Mouse (Mus musculus): ENCODE data around the gene Sirt5. TPM values are rescaled to one million over a fixed set of nuclear protein-coding genes. Genes with fewer than 3 reads are reported as not detected.

Sirt5 gene
- polyA plus RNA-seq (2015; fragmentation: Nextera tagmentation; extraction: Ambion mirVana), result 40.8 and 41.7 TPM in 2 replicates

DNA sequence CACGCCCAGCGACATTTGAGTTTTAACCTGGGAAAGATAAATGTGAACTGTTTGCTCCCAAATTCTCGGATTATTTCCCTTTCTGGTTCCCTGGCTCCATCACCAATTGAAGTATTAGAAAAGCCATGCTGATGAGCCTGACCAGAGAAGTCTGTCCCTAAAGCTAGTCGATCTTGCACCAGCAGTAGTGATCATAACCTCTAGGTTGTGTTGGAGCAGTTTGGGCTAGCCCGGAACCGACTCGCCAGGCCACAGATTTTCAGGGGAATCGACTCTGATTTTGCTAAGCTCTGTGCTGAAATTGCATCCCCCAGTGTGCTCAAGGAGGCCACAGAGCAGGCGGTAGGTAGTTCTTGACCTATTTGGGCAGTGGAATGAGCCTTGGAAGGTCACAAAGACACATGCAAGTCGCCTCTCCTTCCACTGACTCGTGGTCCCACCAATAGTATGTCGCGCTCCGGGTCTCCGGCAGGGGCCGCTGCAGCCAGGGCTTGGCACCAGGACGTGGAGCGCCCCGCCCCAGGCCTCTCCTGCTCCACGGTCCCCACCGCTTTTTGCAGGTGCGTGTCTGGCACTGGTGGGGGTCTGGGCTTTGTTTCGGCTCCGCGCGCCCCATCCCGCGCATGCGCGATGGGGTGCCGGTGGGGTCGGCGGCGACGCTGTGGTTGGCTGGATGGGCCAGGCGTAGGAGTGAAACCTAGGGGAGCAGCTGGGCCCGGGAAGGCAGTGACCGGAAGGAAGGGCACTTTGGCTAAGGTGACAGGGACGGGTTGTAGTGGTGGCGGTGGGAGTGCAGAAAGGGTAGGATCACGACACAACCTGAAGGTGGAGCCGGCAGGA lies at the start of gene Sirt5:
TSS of gene Sirt5 (plus strand) at position 512 of the 840 bp plus-strand sequence.
- 15% methylated on average over 42 of the region's 42 CpGs for WGBS
- Histone ChIP-seq H3K27ac (peak within 1 kb of the TSS; percentile 75), H3K9ac (replicated peaks) (peak within 1 kb of the TSS; percentile 79), H3K4me3 (replicated peaks) (peak within 1 kb of the TSS; percentile 58), H3K36me3 (no peaks in the 10 kb centered on the region), H3K9me3 (no peaks in the 10 kb centered on the region), H3K4me2 (replicated peaks) (peak within 1 kb of the TSS; percentile 76), H3K27me3 (no peaks in the 10 kb centered on the region), H3K4me1 (replicated peaks) (peaks cover 11% of the 10 kb centered on the region)
- ATAC-seq, result peak; percentile 97

GRCm38 (mm10) chr13:43317411-43317810 lies 47.9 kb upstream of the Sirt5 start:
- H3K4me1 ChIP-seq (replicated peaks), result no peaks in the 10 kb centered on the region
- H3K9ac ChIP-seq (replicated peaks), result no peak overlapping the region
- H3K9me3 ChIP-seq, result no peaks in the 10 kb centered on the region
- no peak overlapping the region for H3K27ac ChIP-seq
- WGBS, result 86% methylated on average over 5 of the region's 5 CpGs
- no peak overlapping the region for H3K4me2 ChIP-seq (replicated peaks)
- H3K27me3 ChIP-seq, result no peaks in the 10 kb centered on the region
- ATAC-seq, result no peak
- H3K4me3 ChIP-seq (replicated peaks), result no peak overlapping the region
- no peaks in the 10 kb centered on the region for H3K36me3 ChIP-seq

GRCm38 (mm10) chr13:43319396-43319795 lies 45.9 kb upstream of the Sirt5 start:
- no peak overlapping the region for H3K4me2 ChIP-seq (replicated peaks)
- no peaks in the 10 kb centered on the region for H3K27me3 ChIP-seq
- H3K4me1 ChIP-seq (replicated peaks), result no peaks in the 10 kb centered on the region
- H3K27ac ChIP-seq, result no peak overlapping the region
- ATAC-seq, result no peak
- WGBS, result 86% methylated on average over 3 of the region's 3 CpGs
- no peaks in the 10 kb centered on the region for H3K9me3 ChIP-seq
- H3K36me3 ChIP-seq, result no peaks in the 10 kb centered on the region
- H3K9ac ChIP-seq (replicated peaks), result no peak overlapping the region
- H3K4me3 ChIP-seq (replicated peaks), result no peak overlapping the region

GRCm38 (mm10) chr13:43321492-43321891 lies 43.8 kb upstream of the Sirt5 start:
- WGBS, result 70% methylated on average over 2 of the region's 2 CpGs

GRCm38 (mm10) chr13:43325427-43325826 lies 39.9 kb upstream of the Sirt5 start:
- H3K27ac ChIP-seq, result no peak overlapping the region
- H3K9ac ChIP-seq (replicated peaks), result no peak overlapping the region
- 81% methylated on average over 1 of the region's 1 CpGs for WGBS
- no peak for ATAC-seq
- H3K27me3 ChIP-seq, result no peaks in the 10 kb centered on the region
- H3K9me3 ChIP-seq, result no peaks in the 10 kb centered on the region
- H3K4me1 ChIP-seq (replicated peaks), result no peaks in the 10 kb centered on the region
- no peak overlapping the region for H3K4me3 ChIP-seq (replicated peaks)
- H3K4me2 ChIP-seq (replicated peaks), result no peak overlapping the region
- no peaks in the 10 kb centered on the region for H3K36me3 ChIP-seq

More at GRCm38 (mm10) chr13:43321492-43321891, 43.8 kb upstream of the Sirt5 start:
- Histone ChIP-seq H3K27ac (no peak overlapping the region), H3K4me3 (replicated peaks) (no peak overlapping the region), H3K4me1 (replicated peaks) (no peaks in the 10 kb centered on the region), H3K9ac (replicated peaks) (no peak overlapping the region), H3K27me3 (no peaks in the 10 kb centered on the region), H3K4me2 (replicated peaks) (no peak overlapping the region), H3K9me3 (no peaks in the 10 kb centered on the region), H3K36me3 (no peaks in the 10 kb centered on the region)
- ATAC-seq, result no peak

DNA sequence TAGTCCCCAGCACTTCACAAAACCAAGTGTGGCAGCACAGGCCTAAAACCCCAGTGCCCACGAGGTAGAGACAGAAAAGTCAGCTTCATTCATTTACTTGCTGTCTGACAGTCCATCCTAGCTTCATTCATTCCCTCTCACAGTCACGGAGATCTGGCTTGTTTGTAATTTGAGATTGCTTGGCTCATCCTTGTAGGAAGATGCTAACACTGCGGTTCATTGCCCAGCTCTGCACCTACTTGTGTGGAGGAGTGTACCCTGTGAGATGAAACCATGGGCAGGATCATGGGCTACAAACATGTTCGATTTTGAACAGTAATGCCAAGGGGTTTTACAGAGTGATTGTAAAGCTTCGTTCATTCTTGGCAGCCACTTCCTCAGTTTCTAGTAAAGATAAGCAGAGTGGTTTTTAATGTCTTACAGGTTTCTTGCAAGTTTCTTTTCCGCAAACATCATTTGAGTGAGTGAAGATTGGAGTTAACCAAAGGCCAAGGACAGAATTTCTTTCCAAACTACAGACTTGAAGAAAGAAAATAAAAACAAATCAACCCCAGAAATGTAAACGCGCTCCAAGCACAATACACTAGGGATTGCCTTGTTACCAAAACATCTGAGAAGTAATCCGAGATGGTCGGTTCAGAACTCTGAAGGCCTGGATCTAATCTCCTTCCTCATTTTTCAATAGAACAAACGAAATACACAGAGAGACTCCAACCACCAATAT lies 33.4 kb upstream of the Sirt5 start:
- H3K4me2 ChIP-seq (replicated peaks), result no peak overlapping the region
- 73% methylated on average over 11 of the region's 11 CpGs for WGBS

DNA sequence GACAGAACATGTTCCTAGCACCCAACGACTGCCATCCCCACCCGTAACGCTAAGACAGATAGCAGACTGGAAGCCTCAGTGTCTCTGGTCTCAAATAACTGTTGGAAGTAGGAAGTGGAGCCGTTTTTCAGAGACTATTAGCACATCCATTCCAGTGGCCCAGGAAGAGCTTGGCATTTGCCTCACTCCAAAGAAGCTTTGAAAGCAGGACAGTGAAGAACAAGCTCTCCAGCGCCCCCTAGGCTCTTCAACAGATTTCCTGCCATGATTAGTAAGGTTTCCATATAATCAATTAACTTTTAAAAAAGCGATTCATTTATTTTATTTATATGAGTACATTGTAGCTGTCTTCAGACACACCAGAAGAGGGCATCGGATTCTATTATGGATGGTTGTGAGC lies 32.7 kb upstream of the Sirt5 start:
- H3K4me3 ChIP-seq (replicated peaks), result no peak overlapping the region
- WGBS, result 50% methylated on average over 7 of the region's 7 CpGs

More for the DNA sequence above, 33.4 kb upstream of the Sirt5 start:
- Histone ChIP-seq H3K4me3 (replicated peaks) (no peak overlapping the region), H3K27ac (no peak overlapping the region), H3K27me3 (no peaks in the 10 kb centered on the region), H3K9ac (replicated peaks) (no peak overlapping the region), H3K36me3 (no peaks in the 10 kb centered on the region), H3K9me3 (no peaks in the 10 kb centered on the region), H3K4me1 (replicated peaks) (no peaks in the 10 kb centered on the region)
- no peak for ATAC-seq

DNA sequence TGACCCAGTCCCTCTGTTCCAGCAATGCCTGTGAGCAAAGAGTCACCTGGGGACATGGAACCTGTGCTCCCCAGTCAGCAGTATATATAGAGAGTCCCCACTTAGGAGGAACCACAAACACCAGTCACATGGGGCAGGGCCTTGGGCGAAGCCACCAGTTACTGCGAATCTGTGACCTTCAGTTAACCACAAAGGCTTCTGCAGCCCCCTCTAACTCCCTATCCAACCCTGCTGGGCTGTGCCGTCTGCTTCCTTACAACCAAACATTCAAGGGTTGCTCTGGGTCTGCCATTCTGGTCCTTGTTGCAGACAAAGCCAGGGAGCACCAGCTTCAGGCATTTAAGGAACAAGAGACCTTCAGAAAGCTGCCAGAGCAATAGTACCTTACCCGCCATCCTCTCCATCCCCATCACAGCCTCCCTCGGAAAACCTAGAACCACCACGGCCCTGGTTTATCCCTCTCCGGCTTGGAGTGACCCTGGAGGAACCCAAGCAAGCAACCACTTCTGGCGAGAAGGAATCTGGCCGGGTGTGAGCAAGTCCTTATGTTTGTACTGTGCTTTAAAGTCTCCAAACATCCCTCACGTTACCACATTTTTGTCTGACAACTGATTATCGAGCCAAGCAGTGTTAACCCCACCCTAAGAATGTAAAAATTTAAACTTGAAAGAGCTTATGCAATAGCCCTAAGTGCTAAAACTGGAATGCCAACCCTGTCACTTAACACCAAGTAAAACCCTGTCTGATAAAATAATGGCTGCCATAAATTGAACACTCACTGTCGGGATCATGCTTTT lies 28.7 kb upstream of the Sirt5 start:
- no peaks in the 10 kb centered on the region for H3K9me3 ChIP-seq
- no peaks in the 10 kb centered on the region for H3K27me3 ChIP-seq
- H3K9ac ChIP-seq (replicated peaks), result no peak overlapping the region
- H3K4me3 ChIP-seq (replicated peaks), result no peak overlapping the region
- no peak overlapping the region for H3K27ac ChIP-seq
- no peaks in the 10 kb centered on the region for H3K36me3 ChIP-seq
- no peaks in the 10 kb centered on the region for H3K4me1 ChIP-seq (replicated peaks)
- 86% methylated on average over 12 of the region's 12 CpGs for WGBS
- H3K4me2 ChIP-seq (replicated peaks), result no peak overlapping the region
- ATAC-seq, result no peak

More for the DNA sequence above, 32.7 kb upstream of the Sirt5 start:
- ATAC-seq, result no peak
- no peaks in the 10 kb centered on the region for H3K9me3 ChIP-seq
- H3K9ac ChIP-seq (replicated peaks), result no peak overlapping the region
- no peaks in the 10 kb centered on the region for H3K4me1 ChIP-seq (replicated peaks)
- no peak overlapping the region for H3K27ac ChIP-seq
- no peaks in the 10 kb centered on the region for H3K27me3 ChIP-seq
- no peaks in the 10 kb centered on the region for H3K36me3 ChIP-seq
- H3K4me2 ChIP-seq (replicated peaks), result no peak overlapping the region

- Histone ChIP-seq H3K27me3 (no peaks in the 10 kb centered on the region), H3K4me2 (replicated peaks) (no peak overlapping the region), H3K4me3 (replicated peaks) (no peak overlapping the region), H3K9ac (replicated peaks) (no peak overlapping the region), H3K9me3 (no peaks in the 10 kb centered on the region), H3K36me3 (no peaks in the 10 kb centered on the region), H3K27ac (no peak overlapping the region), H3K4me1 (replicated peaks) (no peaks in the 10 kb centered on the region)
- 91% methylated on average over 8 of the region's 8 CpGs for WGBS
- ATAC-seq, result no peak
Measured at GRCm38 (mm10) chr13:43338001-43338400, 27.3 kb upstream of the Sirt5 start.

GRCm38 (mm10) chr13:43338632-43339031 lies 26.7 kb upstream of the Sirt5 start:
- Histone ChIP-seq H3K4me1 (replicated peaks) (no peaks in the 10 kb centered on the region), H3K4me3 (replicated peaks) (no peak overlapping the region), H3K27ac (0 out of 2 replicates have a peak overlapping the region, but pooled peaks have one; percentile 0), H3K27me3 (no peaks in the 10 kb centered on the region), H3K9me3 (no peaks in the 10 kb centered on the region), H3K4me2 (replicated peaks) (no peak overlapping the region), H3K9ac (replicated peaks) (no peak overlapping the region), H3K36me3 (no peaks in the 10 kb centered on the region)
- ATAC-seq, result no peak
- 62% methylated on average over 4 of the region's 4 CpGs for WGBS

GRCm38 (mm10) chr13:43346825-43347224 lies 18.5 kb upstream of the Sirt5 start:
- Histone ChIP-seq H3K9me3 (no peaks in the 10 kb centered on the region), H3K4me3 (replicated peaks) (no peak overlapping the region), H3K27me3 (no peaks in the 10 kb centered on the region), H3K36me3 (no peaks in the 10 kb centered on the region), H3K4me1 (replicated peaks) (no peaks in the 10 kb centered on the region), H3K9ac (replicated peaks) (no peak overlapping the region), H3K4me2 (replicated peaks) (no peak overlapping the region), H3K27ac (no peak overlapping the region)
- ATAC-seq, result no peak

DNA sequence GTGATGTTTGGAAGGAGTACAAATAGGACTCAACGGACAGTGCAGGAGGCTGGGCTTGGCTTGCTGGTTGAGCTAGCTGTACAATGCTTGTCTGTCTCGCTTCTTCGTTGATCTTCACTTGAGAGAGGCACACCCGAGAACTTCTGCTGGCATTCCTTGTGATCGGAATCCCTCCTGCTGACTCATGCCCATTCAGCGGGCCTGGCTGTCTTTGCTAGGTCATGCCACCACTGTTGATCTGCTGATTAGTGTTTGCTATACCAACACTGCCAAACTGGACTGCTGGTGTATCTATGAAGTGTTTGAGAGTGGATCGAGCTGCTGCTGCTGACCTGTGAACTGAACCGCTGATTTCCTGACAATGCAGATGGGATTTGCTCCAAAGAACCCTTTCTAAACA lies 15.9 kb upstream of the Sirt5 start:
- no peaks in the 10 kb centered on the region for H3K4me1 ChIP-seq (replicated peaks)
- no peak for ATAC-seq
- H3K27me3 ChIP-seq, result no peaks in the 10 kb centered on the region
- H3K9ac ChIP-seq (replicated peaks), result no peak overlapping the region
- WGBS, result 79% methylated on average over 8 of the region's 8 CpGs
- H3K9me3 ChIP-seq, result no peaks in the 10 kb centered on the region
- no peaks in the 10 kb centered on the region for H3K36me3 ChIP-seq
- no peak overlapping the region for H3K4me2 ChIP-seq (replicated peaks)
- no peak overlapping the region for H3K4me3 ChIP-seq (replicated peaks)
- H3K27ac ChIP-seq, result no peak overlapping the region

Data from midbrain, embryonic 13.5 days (tissue).